In genomic region chr12:83631743-83632679, GRCm38 (mm10) we compare ENCODE assay signal across 8 mouse cellular contexts. TPM values are rescaled to one million over a fixed set of nuclear protein-coding genes. Genes with fewer than 3 reads are reported as not detected.
DNase-seq lines count a peak whose midpoint lies in the region; ATAC-seq lines count a peak whose summit lies in the region.

No protein-coding gene starts in this region.

- peaks cover 20% of the 10 kb centered on the region for H3K36me3 ChIP-seq in heart, embryonic 14.5 days (ENCODE audit: control insufficient read depth, insufficient read depth, low read length)
- H3K36me3 ChIP-seq in liver, embryonic 13.5 days, result peaks cover 21% of the 10 kb centered on the region
- H3K36me3 ChIP-seq in stomach, embryonic 16.5 days (ENCODE audit: control insufficient read depth, insufficient read depth, low read length), result no peaks in the 10 kb centered on the region

- no peaks in the 10 kb centered on the region for H3K9me3 ChIP-seq in heart, embryonic 14.5 days (ENCODE audit: control insufficient read depth, low read length)
- no peaks in the 10 kb centered on the region for H3K9me3 ChIP-seq in liver, embryonic 13.5 days (replicated peaks)
- H3K9me3 ChIP-seq in stomach, embryonic 16.5 days (replicated peaks; ENCODE audit: control insufficient read depth, low read length), result no peaks in the 10 kb centered on the region

- DNase-seq in c-Kit-negative CD71-positive TER-119-positive erythroid progenitor cells, embryonic 14.5 days (ENCODE audit: low read depth, low spot score), result peak; percentile 98
- DNase-seq in fibroblast of lung, adult 2 months (ENCODE audit: low read depth), result peak; percentile 97
- peak; percentile 97 for DNase-seq in kidney, postnatal 14 days
- DNase-seq in liver, embryonic 13.5 days, result peak; percentile 96
- DNase-seq in neural tube, embryonic 10.5 days (ENCODE audit: extremely low spot score, low spot score), result peak; percentile 96

- peak overlapping the region; percentile 83 for H3K4me2 ChIP-seq in heart, embryonic 14.5 days (ENCODE audit: low read length)
- peak overlapping the region; percentile 74 for H3K4me2 ChIP-seq in liver, embryonic 13.5 days
- peak overlapping the region; percentile 75 for H3K4me2 ChIP-seq in stomach, embryonic 16.5 days (ENCODE audit: low read depth, low read length)

- WGBS in heart, embryonic 14.5 days, result under 1% methylated on average over 60 of the region's 68 CpGs
- WGBS in liver, embryonic 13.5 days (ENCODE audit: insufficient replicate concordance), result under 1% methylated on average over 55 of the region's 68 CpGs
- under 1% methylated on average over 66 of the region's 68 CpGs for WGBS in stomach, embryonic 16.5 days

- H3K4me1 ChIP-seq in heart, embryonic 14.5 days (ENCODE audit: control insufficient read depth in 2 of 2, insufficient read depth in 2 of 2, low read length in 2 of 2), result peaks cover 0 to 11% of the 10 kb centered on the region in 2 experiments; a peak in 2 of 4 replicates
- peaks cover 25% of the 10 kb centered on the region for H3K4me1 ChIP-seq in liver, embryonic 13.5 days (replicated peaks)
- peaks cover 6% of the 10 kb centered on the region for H3K4me1 ChIP-seq in stomach, embryonic 16.5 days (ENCODE audit: control insufficient read depth, insufficient read depth, low read length)

- peak overlapping the region; percentile 95 to 97 for H3K27ac ChIP-seq in heart, embryonic 14.5 days (replicated peaks in 1 of 2; ENCODE audit: control insufficient read depth in 1 of 2, insufficient read depth in 1 of 2, low read depth in 2 of 2, low read length in 2 of 2)
- peak overlapping the region; percentile 93 for H3K27ac ChIP-seq in liver, embryonic 13.5 days
- H3K27ac ChIP-seq in stomach, embryonic 16.5 days (ENCODE audit: low read length), result peak overlapping the region; percentile 97

- no peaks in the 10 kb centered on the region for H3K27me3 ChIP-seq in heart, embryonic 14.5 days (ENCODE audit: control insufficient read depth, insufficient read depth, low read length)
- H3K27me3 ChIP-seq in liver, embryonic 13.5 days, result no peaks in the 10 kb centered on the region
- no peaks in the 10 kb centered on the region for H3K27me3 ChIP-seq in stomach, embryonic 16.5 days (ENCODE audit: control insufficient read depth, insufficient read depth, low read length)

- peak overlapping the region; percentile 99 for H3K9ac ChIP-seq in heart, embryonic 14.5 days (ENCODE audit: low read length)
- H3K9ac ChIP-seq in liver, embryonic 13.5 days, result peak overlapping the region; percentile 99
- peak overlapping the region; percentile 100 for H3K9ac ChIP-seq in stomach, embryonic 16.5 days (ENCODE audit: low read length)

- peak; percentile 96 for ATAC-seq in CD4-positive, CD25-positive, alpha-beta regulatory T cell, adult 4 months
- ATAC-seq in heart, embryonic 14.5 days (ENCODE audit: insufficient number of reproducible peaks, insufficient read depth, low FRiP score, low read depth), result peak; percentile 100
- peak; percentile 99 for ATAC-seq in liver, embryonic 13.5 days (ENCODE audit: low read depth)
- ATAC-seq in stomach, embryonic 16.5 days (ENCODE audit: insufficient read depth, low FRiP score), result peak; percentile 100

- H3K4me3 ChIP-seq in heart, embryonic 14.5 days (ENCODE audit: control insufficient read depth in 1 of 2, insufficient read depth in 1 of 2, low read depth in 1 of 2, low read length in 2 of 2), result peak overlapping the region; percentile 80 to 95
- peak overlapping the region; percentile 98 for H3K4me3 ChIP-seq in liver, embryonic 13.5 days (replicated peaks)
- H3K4me3 ChIP-seq in stomach, embryonic 16.5 days (replicated peaks; ENCODE audit: low read length), result peak overlapping the region; percentile 97

RNA-seq across cellular contexts. Expression of gene Rbm25, which starts 1.0 kb away (rescaled TPM):
- 100 to 1,000 TPM; 420 to 458 TPM for polyA plus RNA-seq in CD4-positive, CD25-positive, alpha-beta regulatory T cell, adult 4 months (2017; shearing (Covaris generic))
- 140 and 157 TPM in 2 replicates for polyA plus RNA-seq in heart, embryonic 14.5 days (2014; fragmentation: Nextera tagmentation; extraction: Ambion mirVana)
- polyA plus RNA-seq in liver, embryonic 13.5 days (2015; fragmentation: Nextera tagmentation; extraction: Ambion mirVana), result 121 and 133 TPM in 2 replicates
- 200 and 201 TPM in 2 replicates for polyA plus RNA-seq in stomach, embryonic 16.5 days (2015; fragmentation: Nextera tagmentation; extraction: Ambion mirVana)

RNA-seq across cellular contexts. Expression of gene Zfyve1, which starts 35.0 kb away (rescaled TPM):
- polyA plus RNA-seq in CD4-positive, CD25-positive, alpha-beta regulatory T cell, adult 4 months (2017; shearing (Covaris generic)), result 10 to 100 TPM; 10.5 to 19.8 TPM
- 13.9 and 16.6 TPM in 2 replicates for polyA plus RNA-seq in heart, embryonic 14.5 days (2014; fragmentation: Nextera tagmentation; extraction: Ambion mirVana)
- polyA plus RNA-seq in liver, embryonic 13.5 days (2015; fragmentation: Nextera tagmentation; extraction: Ambion mirVana), result 5.0 and 5.9 TPM in 2 replicates
- 15.6 and 16.6 TPM in 2 replicates for polyA plus RNA-seq in stomach, embryonic 16.5 days (2015; fragmentation: Nextera tagmentation; extraction: Ambion mirVana)

RNA-seq across cellular contexts. Expression of gene Psen1, which starts 55.9 kb away (rescaled TPM):
- 100 to 1,000 TPM in 1 of 2 experiments, 10 to 100 TPM in 1; 94.1 to 107 TPM for polyA plus RNA-seq in CD4-positive, CD25-positive, alpha-beta regulatory T cell, adult 4 months (2017; shearing (Covaris generic))
- polyA plus RNA-seq in heart, embryonic 14.5 days (2014; fragmentation: Nextera tagmentation; extraction: Ambion mirVana), result 48.9 and 50.8 TPM in 2 replicates
- 23.1 and 28.9 TPM in 2 replicates for polyA plus RNA-seq in liver, embryonic 13.5 days (2015; fragmentation: Nextera tagmentation; extraction: Ambion mirVana)
- 76.9 and 86.4 TPM in 2 replicates for polyA plus RNA-seq in stomach, embryonic 16.5 days (2015; fragmentation: Nextera tagmentation; extraction: Ambion mirVana)

Comparison
In these comparisons a context has a peak if more than half of its experiments do, and no peak if none do; other contexts are left out.
1. Peak in every context shown above with its lines: DNase-seq, ATAC-seq, H3K4me3 ChIP-seq and H3K27ac ChIP-seq.